Mouse (Mus musculus): ENCODE measurements around the gene Icmt.

- TF ChIP-seq CTCF (IDR thresholded peaks at IDR 0.05; ENCODE audit: low read depth, low read length) (peak; percentile 85), POLR2A (IDR thresholded peaks at IDR 0.05; ENCODE audit: borderline replicate concordance, low read depth, low read length) (no peak)
Measured at GRCm38 (mm10) chr4:152285505-152285904, 11.5 kb upstream of the Icmt start.

Measured in bone marrow macrophage, adult 2 months (primary cell).